Mouse (Mus musculus): ENCODE data around the gene Prss33. TPM values are rescaled to one million over a fixed set of nuclear protein-coding genes. Genes with fewer than 3 reads are reported as not detected.
"Not testable (repeated sequence)": the region's sequence is repeated elsewhere in the genome, so short reads cannot be mapped to it uniquely, and the experiment has no call there.

The Prss33 gene
- polyA plus RNA-seq (2012; rRNA removed) = 1.6 and 2.8 TPM in 2 replicates

- Histone ChIP-seq H3K4me1 (replicated peaks; ENCODE audit: control insufficient read depth, insufficient read depth, low read length) (peaks cover 8% of the 10 kb centered on the region), H3K36me3 (ENCODE audit: control insufficient read depth, insufficient read depth, low read length) (no peaks in the 10 kb centered on the region), H3K27ac (ENCODE audit: control insufficient read depth, insufficient read depth, low read length) (no peak within 1 kb of the TSS), H3K27me3 (ENCODE audit: control insufficient read depth, insufficient read depth, low read length) (no peaks in the 10 kb centered on the region), H3K4me3 (ENCODE audit: control insufficient read depth, insufficient read depth, low read length) (no peak within 1 kb of the TSS)
- 87% methylated on average over 8 of the region's 8 CpGs for WGBS
- no peak for DNase-seq
- no peak for TF ChIP-seq CTCF (IDR thresholded peaks at IDR 0.05; ENCODE audit: borderline replicate concordance, control insufficient read depth, extremely low read depth, insufficient read depth, low read length, poor library complexity)
- TF ChIP-seq POLR2A (IDR thresholded peaks at IDR 0.05; ENCODE audit: control insufficient read depth, extremely low read depth, insufficient read depth, low read length, poor library complexity) = no peak
Measured at GRCm38 (mm10) chr17:23836006-23836575, at the start of gene Prss33. Gene Prss33, minus strand, starts transcription at chr17:23836056.

- H3K4me3 ChIP-seq (ENCODE audit: control insufficient read depth, insufficient read depth, low read length); DNase-seq; H3K27ac ChIP-seq (ENCODE audit: control insufficient read depth, insufficient read depth, low read length); H3K27me3 ChIP-seq (ENCODE audit: control insufficient read depth, insufficient read depth, low read length); H3K4me1 ChIP-seq (replicated peaks; ENCODE audit: control insufficient read depth, insufficient read depth, low read length); H3K36me3 ChIP-seq (ENCODE audit: control insufficient read depth, insufficient read depth, low read length): not testable (repeated sequence)
- 85% methylated on average over 4 of the region's 4 CpGs for WGBS
Measured at GRCm38 (mm10) chr17:23880576-23880975, 44.7 kb upstream of the Prss33 start, which contains the start of the genes Dcpp1 and Dcpp2. Gene Dcpp1, plus strand, starts transcription at chr17:23880876. Gene Dcpp2, plus strand, starts transcription at chr17:23880880.

- Histone ChIP-seq H3K4me1 (replicated peaks; ENCODE audit: control insufficient read depth, insufficient read depth, low read length) (no peaks in the 10 kb centered on the region), H3K4me3 (ENCODE audit: control insufficient read depth, insufficient read depth, low read length) (no peak overlapping the region), H3K36me3 (ENCODE audit: control insufficient read depth, insufficient read depth, low read length) (no peaks in the 10 kb centered on the region), H3K27ac (ENCODE audit: control insufficient read depth, insufficient read depth, low read length) (no peak overlapping the region), H3K27me3 (ENCODE audit: control insufficient read depth, insufficient read depth, low read length) (no peaks in the 10 kb centered on the region)
- TF ChIP-seq POLR2A (IDR thresholded peaks at IDR 0.05; ENCODE audit: control insufficient read depth, extremely low read depth, insufficient read depth, low read length, poor library complexity) (no peak), CTCF (IDR thresholded peaks at IDR 0.05; ENCODE audit: borderline replicate concordance, control insufficient read depth, extremely low read depth, insufficient read depth, low read length, poor library complexity) (no peak)
- WGBS = 97% methylated on average over 2 of the region's 2 CpGs
- no peak for DNase-seq
Measured at GRCm38 (mm10) chr17:23877166-23877565, 41.3 kb upstream of the Prss33 start.

DNA sequence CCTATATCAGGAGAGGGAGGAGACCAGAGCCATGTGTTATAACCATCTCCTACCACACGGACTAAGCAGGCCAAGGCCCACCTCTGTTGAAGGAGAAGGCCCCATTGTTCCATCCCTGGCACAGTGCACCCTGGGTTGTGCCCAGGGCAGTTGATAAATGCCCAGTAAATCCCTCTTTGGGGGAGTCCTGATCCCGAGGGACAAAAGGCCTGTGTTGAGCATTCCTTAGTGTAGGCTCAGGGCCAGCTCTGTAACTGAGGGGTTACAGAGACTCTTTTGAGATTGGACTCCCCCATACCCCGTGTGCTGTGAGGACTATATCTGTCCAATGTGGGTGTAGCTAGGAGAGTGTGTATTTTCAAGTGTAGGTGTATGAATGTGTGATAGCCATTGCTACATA, 40.9 kb upstream of the Prss33 start:
- H3K27me3 ChIP-seq (ENCODE audit: control insufficient read depth, insufficient read depth, low read length) = no peaks in the 10 kb centered on the region
- H3K27ac ChIP-seq (ENCODE audit: control insufficient read depth, insufficient read depth, low read length) = no peak overlapping the region
- no peak overlapping the region for H3K4me3 ChIP-seq (ENCODE audit: control insufficient read depth, insufficient read depth, low read length)
- no peak for DNase-seq
- no peaks in the 10 kb centered on the region for H3K36me3 ChIP-seq (ENCODE audit: control insufficient read depth, insufficient read depth, low read length)
- TF ChIP-seq CTCF (IDR thresholded peaks at IDR 0.05; ENCODE audit: borderline replicate concordance, control insufficient read depth, extremely low read depth, insufficient read depth, low read length, poor library complexity) = no peak
- no peak for TF ChIP-seq POLR2A (IDR thresholded peaks at IDR 0.05; ENCODE audit: control insufficient read depth, extremely low read depth, insufficient read depth, low read length, poor library complexity)
- H3K4me1 ChIP-seq (replicated peaks; ENCODE audit: control insufficient read depth, insufficient read depth, low read length) = no peaks in the 10 kb centered on the region
- 87% methylated on average over 3 of the region's 3 CpGs for WGBS

GRCm38 (mm10) chr17:23873884-23874856, 38.3 kb upstream of the Prss33 start:
- H3K4me1 ChIP-seq (replicated peaks; ENCODE audit: control insufficient read depth, insufficient read depth, low read length) = no peaks in the 10 kb centered on the region
- TF ChIP-seq POLR2A (IDR thresholded peaks at IDR 0.05; ENCODE audit: control insufficient read depth, extremely low read depth, insufficient read depth, low read length, poor library complexity) = no peak
- no peak for TF ChIP-seq CTCF (IDR thresholded peaks at IDR 0.05; ENCODE audit: borderline replicate concordance, control insufficient read depth, extremely low read depth, insufficient read depth, low read length, poor library complexity)
- DNase-seq = no peak

GRCm38 (mm10) chr17:23868513-23868912, 32.7 kb upstream of the Prss33 start:
- Histone ChIP-seq H3K27me3 (ENCODE audit: control insufficient read depth, insufficient read depth, low read length) (no peaks in the 10 kb centered on the region), H3K4me3 (ENCODE audit: control insufficient read depth, insufficient read depth, low read length) (no peak overlapping the region), H3K4me1 (replicated peaks; ENCODE audit: control insufficient read depth, insufficient read depth, low read length) (no peaks in the 10 kb centered on the region), H3K27ac (ENCODE audit: control insufficient read depth, insufficient read depth, low read length) (no peak overlapping the region), H3K36me3 (ENCODE audit: control insufficient read depth, insufficient read depth, low read length) (no peaks in the 10 kb centered on the region)
- TF ChIP-seq POLR2A (IDR thresholded peaks at IDR 0.05; ENCODE audit: control insufficient read depth, extremely low read depth, insufficient read depth, low read length, poor library complexity) = no peak
- no peak for TF ChIP-seq CTCF (IDR thresholded peaks at IDR 0.05; ENCODE audit: borderline replicate concordance, control insufficient read depth, extremely low read depth, insufficient read depth, low read length, poor library complexity)
- WGBS = 91% methylated on average over 11 of the region's 11 CpGs
- no peak for DNase-seq

More at GRCm38 (mm10) chr17:23873884-23874856, 38.3 kb upstream of the Prss33 start:
- Histone ChIP-seq H3K4me3 (ENCODE audit: control insufficient read depth, insufficient read depth, low read length) (no peak overlapping the region), H3K27me3 (ENCODE audit: control insufficient read depth, insufficient read depth, low read length) (no peaks in the 10 kb centered on the region), H3K27ac (ENCODE audit: control insufficient read depth, insufficient read depth, low read length) (no peak overlapping the region), H3K36me3 (ENCODE audit: control insufficient read depth, insufficient read depth, low read length) (no peaks in the 10 kb centered on the region)
- 71% methylated on average over 8 of the region's 8 CpGs for WGBS
